Mouse (Mus musculus): ENCODE measurements around the gene Olfr1431. TPM values are rescaled to one million over a fixed set of nuclear protein-coding genes. Genes with fewer than 3 reads are reported as not detected.
"Not testable (repeated sequence)": the region's sequence is repeated elsewhere in the genome, so short reads cannot be mapped to it uniquely, and the experiment has no call there.

The Olfr1431 gene
- total RNA-seq (2021) = not detected in 2 replicates
- long read RNA-seq, experiment 1 = 0 reads
- long read RNA-seq, experiment 2 = 0 reads

GRCm38 (mm10) chr19:12200334-12200733 is at the start of gene Olfr1431:
Gene Olfr1431 (plus strand): TSS chr19:12200634.
- DNase-seq = no peak

- DNase-seq = not testable (repeated sequence)
These were observed 30.3 kb upstream of the Olfr1431 start, which contains the start of gene Olfr1555-ps1 for GRCm38 (mm10) chr19:12170062-12170599. Gene Olfr1555-ps1 (minus strand): TSS chr19:12170112.

- DNase-seq = not testable (repeated sequence)
These were observed 25.0 kb upstream of the Olfr1431 start for GRCm38 (mm10) chr19:12175431-12175830.

GRCm38 (mm10) chr19:12199076-12199475 is 1.4 kb upstream of the Olfr1431 start:
- DNase-seq = not testable (repeated sequence)

GRCm38 (mm10) chr19:12232496-12232895 is 32.1 kb downstream of the Olfr1431 start, which contains the start of gene Olfr1432:
Gene Olfr1432 (minus strand): TSS chr19:12232596.
- DNase-seq = not testable (repeated sequence)

GRCm38 (mm10) chr19:12241559-12241958 is 41.1 kb downstream of the Olfr1431 start, which contains the start of gene Olfr262:
Gene Olfr262 (minus strand): TSS chr19:12241659.
- DNase-seq = no peak

GRCm38 (mm10) chr19:12260732-12261131 is 60.3 kb downstream of the Olfr1431 start, which contains the start of gene Olfr235:
Gene Olfr235 (plus strand): TSS chr19:12261032.
- DNase-seq = no peak

Other genes starting within 250 kb of the Olfr1431 start
- 63.9 and 65.6 TPM in 2 replicates for gene Osbp, start 234.7 kb upstream of the Olfr1431 start, total RNA-seq (2021)
- not detected in 2 replicates for gene Olfr1423, start 159.3 kb upstream of the Olfr1431 start, total RNA-seq (2021)
- not detected in 2 replicates for gene Olfr1424, start 138.0 kb upstream of the Olfr1431 start, total RNA-seq (2021)
- gene Olfr1425, start 122.9 kb upstream of the Olfr1431 start, total RNA-seq (2021) = not detected in 2 replicates
- gene Olfr1426, start 108.6 kb upstream of the Olfr1431 start, total RNA-seq (2021) = not detected in 2 replicates
- gene Olfr1427, start 97.3 kb upstream of the Olfr1431 start, total RNA-seq (2021) = not detected in 2 replicates
- not detected in 2 replicates for gene Olfr1428, start 84.7 kb upstream of the Olfr1431 start, total RNA-seq (2021)
- gene Olfr76, start 77.4 kb upstream of the Olfr1431 start, total RNA-seq (2021) = not detected in 2 replicates
- gene Olfr1555-ps1, start 30.5 kb upstream of the Olfr1431 start, total RNA-seq (2021) = not detected in 2 replicates
- gene Olfr1432, start 32.0 kb downstream of the Olfr1431 start, total RNA-seq (2021) = not detected in 2 replicates
- not detected in 2 replicates for gene Olfr262, start 41.0 kb downstream of the Olfr1431 start, total RNA-seq (2021)
- not detected in 2 replicates for gene Olfr235, start 60.4 kb downstream of the Olfr1431 start, total RNA-seq (2021)
- gene Olfr1434, start 79.2 kb downstream of the Olfr1431 start, total RNA-seq (2021) = not detected in 2 replicates
- gene Olfr1436, start 98.5 kb downstream of the Olfr1431 start, total RNA-seq (2021) = not detected in 2 replicates
- gene Olfr1437, start 124.5 kb downstream of the Olfr1431 start, total RNA-seq (2021) = not detected in 2 replicates
- not detected in 2 replicates for gene Olfr1438-ps1, start 135.3 kb downstream of the Olfr1431 start, total RNA-seq (2021)
- gene Olfr1440, start 186.6 kb downstream of the Olfr1431 start, total RNA-seq (2021) = not detected in 2 replicates
- not detected in 2 replicates for gene Olfr1441, start 216.8 kb downstream of the Olfr1431 start, total RNA-seq (2021)
- gene Pfpl, start 227.3 kb downstream of the Olfr1431 start, total RNA-seq (2021) = not detected in 2 replicates